Mouse (Mus musculus) forebrain, embryonic 10.5 days (tissue): ENCODE measurements around the gene Prg3. TPM values are rescaled to one million over a fixed set of nuclear protein-coding genes. Genes with fewer than 3 reads are reported as not detected.
A peak's percentile ranks its signal among the peaks of the same experiment; 100 is the strongest.

Source experiments
- DNase-seq: peaks from one replicate; pipeline ENCODE4 v3.0.0-alpha.2; 2017; ENCODE audit warnings: low spot score; ENCODE audit errors: extremely low spot score
- H3K27ac ChIP-seq: fragments of 300-500 bp; sonication (generic); 2 replicates; pipeline ENCODE4 v1.5.1; 2016; ENCODE audit warnings: mild to moderate bottlenecking
- H3K27me3 ChIP-seq: fragments of 300-500 bp; sonication (generic); 2 replicates; pipeline ENCODE4 v1.6.1; 2016; ENCODE audit warnings: mild to moderate bottlenecking; ENCODE audit not compliant: poor library complexity, severe bottlenecking
- H3K36me3 ChIP-seq: fragments of 300-500 bp; sonication (generic); replicated peaks from 2 replicates; pipeline ENCODE4 v1.6.1; 2016; ENCODE audit warnings: mild to moderate bottlenecking, moderate library complexity
- H3K4me1 ChIP-seq: fragments of 300-500 bp; sonication (generic); 2 replicates; pipeline ENCODE4 v1.6.1; 2016
- H3K4me3 ChIP-seq: fragments of 300-500 bp; sonication (generic); 2 replicates; pipeline ENCODE4 v1.5.1; 2016; ENCODE audit warnings: mild to moderate bottlenecking, moderate library complexity
- H3K9me3 ChIP-seq: fragments of 300-500 bp; sonication (generic); 2 replicates; pipeline ENCODE4 v1.6.1; 2016; ENCODE audit warnings: mild to moderate bottlenecking, moderate library complexity
- WGBS: fragments of 180-500 bp; shearing (Covaris S2); methylation state at CpG from one replicate; pipeline ENCODE4 v1.1.7; 2016; 5-methylcytosine and 5-hydroxymethylcytosine counted together
- polyA plus RNA-seq: library from polyadenylated mRNA; unstranded; fragments of >200 nt; fragmentation: Nextera tagmentation; extraction: Ambion mirVana; gene quantifications from 2 replicates; pipeline ENCODE4 v1.2.1, GENCODE M21; 2016

Prg3 gene
- polyA plus RNA-seq, 1 experiment from 2014 or later, result not detected

- no peaks in the 10 kb centered on the region for H3K9me3 ChIP-seq
Measured at GRCm38 (mm10) chr2:84956274-84956673, 31.7 kb upstream of the Prg3 start.

DNA sequence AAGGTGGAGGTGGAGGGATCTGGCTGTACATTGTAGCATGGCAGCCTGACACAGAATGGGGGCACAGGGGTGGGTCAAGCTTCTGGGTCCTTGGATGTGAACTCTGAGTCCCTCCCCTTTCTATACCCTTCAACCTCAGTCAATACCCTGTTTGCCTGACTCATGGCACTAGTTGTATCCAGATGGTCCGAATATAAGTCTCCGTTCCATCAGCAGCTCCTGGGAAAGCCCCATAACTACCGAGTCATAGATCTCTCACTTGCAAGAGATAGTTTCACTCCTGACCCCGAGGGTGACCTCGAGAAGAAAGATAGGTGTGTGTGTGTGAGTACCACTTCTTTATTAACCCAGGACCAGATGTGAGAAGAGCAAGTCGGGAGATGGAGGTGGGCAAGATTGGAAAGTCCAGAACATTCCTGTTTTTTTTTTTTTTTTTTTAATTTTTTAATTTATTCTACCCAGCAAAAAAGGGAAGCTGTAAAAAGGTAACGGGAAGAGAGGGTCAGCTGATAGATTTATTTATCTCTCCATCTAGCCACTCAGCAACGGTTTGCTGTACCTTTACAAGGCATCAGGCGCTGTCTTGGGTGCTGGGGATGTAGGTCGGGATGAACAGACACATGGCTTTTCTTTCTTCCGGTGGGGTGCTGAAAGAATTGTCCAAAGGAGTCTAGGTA lies 29.3 kb upstream of the Prg3 start:
- WGBS, result 95% methylated on average over 11 of the region's 11 CpGs
- no peak overlapping the region for H3K27ac ChIP-seq
- H3K4me1 ChIP-seq, result peaks cover 9% of the 10 kb centered on the region
- no peak overlapping the region for H3K4me3 ChIP-seq
- no peaks in the 10 kb centered on the region for H3K27me3 ChIP-seq
- DNase-seq, result no peak
- H3K36me3 ChIP-seq, result peaks cover 10% of the 10 kb centered on the region; the same call in 1 of the 2 replicates
- H3K9me3 ChIP-seq, result no peaks in the 10 kb centered on the region

More at GRCm38 (mm10) chr2:84956274-84956673, 31.7 kb upstream of the Prg3 start:
- H3K36me3 ChIP-seq, result peaks cover 21% of the 10 kb centered on the region
- H3K4me3 ChIP-seq, result no peak overlapping the region
- peak; percentile 47 for DNase-seq
- WGBS, result 58% methylated on average over 5 of the region's 5 CpGs
- H3K27me3 ChIP-seq, result no peaks in the 10 kb centered on the region
- H3K27ac ChIP-seq, result no peak overlapping the region
- H3K4me1 ChIP-seq, result no peaks in the 10 kb centered on the region

DNA sequence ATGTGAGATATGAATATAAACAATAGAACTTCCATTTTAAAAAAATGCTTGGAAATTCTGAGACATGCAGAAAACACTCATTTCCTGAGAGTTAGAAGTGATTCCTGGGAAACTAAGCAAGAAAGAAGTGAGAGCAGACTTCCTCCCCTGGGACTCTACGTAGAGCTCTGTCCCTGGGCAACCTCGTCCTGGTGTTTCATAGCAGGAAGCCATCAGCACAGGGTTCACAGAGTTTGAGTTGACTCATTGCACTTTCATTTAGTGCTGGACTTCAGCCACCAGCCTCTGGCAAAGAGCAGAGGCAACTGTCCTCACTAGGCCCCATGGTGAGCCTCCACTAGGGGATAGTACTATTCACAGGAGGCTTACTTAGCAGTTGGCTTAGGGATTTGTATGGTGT lies 26.7 kb upstream of the Prg3 start:
- WGBS, result 77% methylated on average over 2 of the region's 2 CpGs
- Histone ChIP-seq H3K36me3 (peaks cover 4% of the 10 kb centered on the region; the same call in 1 of the 2 replicates), H3K4me1 (peaks cover 9% of the 10 kb centered on the region), H3K27ac (no peak overlapping the region), H3K9me3 (no peaks in the 10 kb centered on the region), H3K4me3 (no peak overlapping the region), H3K27me3 (no peaks in the 10 kb centered on the region)
- DNase-seq, result no peak

DNA sequence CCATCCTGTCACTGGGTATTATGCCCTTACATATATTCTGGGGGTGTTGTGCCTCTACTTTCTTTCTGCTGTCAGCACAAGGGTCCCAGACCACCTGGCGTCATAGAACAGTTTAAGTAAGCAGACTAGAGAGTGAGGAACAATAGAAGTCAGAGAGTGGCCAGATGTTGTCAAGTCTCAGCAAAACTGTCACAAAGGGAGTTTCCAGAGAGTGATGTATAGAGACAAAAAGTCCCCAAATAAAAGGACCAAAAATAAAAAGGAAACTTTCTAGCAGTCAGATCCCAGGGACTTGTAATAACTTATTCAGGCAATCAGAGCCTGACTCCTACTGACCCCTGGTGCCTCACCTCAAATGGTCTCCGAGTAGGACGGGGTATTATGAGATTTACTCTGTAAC lies 26.1 kb upstream of the Prg3 start:
- Histone ChIP-seq H3K36me3 (no peaks in the 10 kb centered on the region; the same call in 1 of the 2 replicates), H3K9me3 (no peaks in the 10 kb centered on the region), H3K4me3 (no peak overlapping the region), H3K4me1 (peaks cover 9% of the 10 kb centered on the region), H3K27ac (no peak overlapping the region), H3K27me3 (no peaks in the 10 kb centered on the region)
- WGBS, result 84% methylated on average over 3 of the region's 3 CpGs
- DNase-seq, result no peak

DNA sequence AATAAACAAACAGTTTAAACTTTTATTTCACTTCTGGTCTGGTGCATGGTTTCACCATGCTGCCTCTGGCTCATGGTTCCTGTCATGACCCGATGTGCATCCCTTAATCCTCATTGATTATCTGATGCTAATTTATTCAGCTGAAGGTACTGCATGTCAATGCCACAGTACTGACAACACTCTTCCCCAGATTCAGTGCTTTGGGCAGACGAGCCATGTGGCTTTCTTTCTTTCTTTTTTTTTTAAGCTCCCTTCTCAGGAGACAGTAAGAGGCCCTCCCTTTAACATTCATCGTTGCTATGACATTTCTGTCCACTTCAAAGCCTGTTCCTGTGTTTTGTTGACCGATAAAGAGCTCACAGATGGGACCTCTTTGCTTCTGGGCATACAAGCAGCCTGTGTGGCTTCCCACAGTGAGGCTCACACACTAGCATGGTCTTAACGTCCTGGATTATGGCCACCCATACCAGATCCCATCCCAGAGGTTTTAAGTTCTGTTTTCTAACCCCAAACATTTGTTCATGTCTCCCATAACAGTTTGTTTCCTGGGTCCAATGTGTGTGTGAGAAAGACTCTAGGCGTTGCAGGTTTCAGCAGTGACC lies 25.0 kb upstream of the Prg3 start:
- Histone ChIP-seq H3K9me3 (no peaks in the 10 kb centered on the region), H3K4me3 (no peak overlapping the region), H3K27me3 (no peaks in the 10 kb centered on the region), H3K36me3 (no peaks in the 10 kb centered on the region), H3K4me1 (peaks cover 9% of the 10 kb centered on the region), H3K27ac (no peak overlapping the region)
- no peak for DNase-seq
- whole genome bisulfite sequencing, result 42% methylated on average over 6 of the region's 6 CpGs

GRCm38 (mm10) chr2:84964111-84964801 lies 23.8 kb upstream of the Prg3 start:
- Histone ChIP-seq H3K27ac (no peak overlapping the region), H3K4me3 (no peak overlapping the region), H3K4me1 (peaks cover 9% of the 10 kb centered on the region), H3K9me3 (no peaks in the 10 kb centered on the region), H3K27me3 (no peaks in the 10 kb centered on the region), H3K36me3 (no peaks in the 10 kb centered on the region)
- WGBS, result 91% methylated on average over 7 of the region's 7 CpGs
- no peak for DNase-seq

- Histone ChIP-seq H3K27ac (no peak overlapping the region), H3K9me3 (no peaks in the 10 kb centered on the region), H3K4me1 (peaks cover 9% of the 10 kb centered on the region), H3K36me3 (no peaks in the 10 kb centered on the region), H3K4me3 (no peak overlapping the region), H3K27me3 (no peaks in the 10 kb centered on the region)
- no peak for DNase-seq
- 92% methylated on average over 5 of the region's 5 CpGs for WGBS
Measured at GRCm38 (mm10) chr2:84967318-84967991, 20.6 kb upstream of the Prg3 start.

DNA sequence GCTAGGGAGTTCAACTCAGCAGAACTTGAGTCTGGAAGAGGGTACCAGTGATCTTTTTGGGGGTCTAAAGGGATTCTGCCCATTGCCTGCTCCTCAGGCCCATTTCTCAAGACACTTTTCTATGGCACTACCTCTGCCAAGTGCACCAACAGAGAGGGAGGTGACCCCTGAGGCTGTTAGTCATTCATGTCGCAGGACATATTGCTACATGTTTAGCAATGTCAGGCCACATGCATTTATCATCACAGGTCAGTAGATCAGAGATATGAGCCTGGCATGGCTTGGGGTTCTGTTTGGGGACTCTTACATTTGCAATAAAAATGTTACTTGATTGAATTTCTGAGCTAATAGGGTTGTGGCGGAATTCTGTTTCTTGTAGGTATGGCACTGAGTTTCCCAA lies 12.4 kb upstream of the Prg3 start:
- H3K36me3 ChIP-seq, result no peaks in the 10 kb centered on the region
- no peak overlapping the region for H3K4me3 ChIP-seq
- H3K27me3 ChIP-seq, result no peaks in the 10 kb centered on the region
- WGBS, result 91% methylated on average over 2 of the region's 2 CpGs
- H3K4me1 ChIP-seq, result no peaks in the 10 kb centered on the region
- DNase-seq, result no peak
- H3K9me3 ChIP-seq, result no peaks in the 10 kb centered on the region
- H3K27ac ChIP-seq, result no peak overlapping the region

GRCm38 (mm10) chr2:84980188-84980587 lies 7.8 kb upstream of the Prg3 start, which contains the start of gene Prg2:
Gene Prg2, plus strand, starts transcription at chr2:84980461.
- Histone ChIP-seq H3K27me3 (no peaks in the 10 kb centered on the region), H3K4me3 (no peak within 1 kb of the TSS), H3K9me3 (no peaks in the 10 kb centered on the region), H3K27ac (no peak within 1 kb of the TSS), H3K4me1 (no peaks in the 10 kb centered on the region), H3K36me3 (no peaks in the 10 kb centered on the region)
- DNase-seq, result no peak
- WGBS, result 44% methylated on average over 1 of the region's 1 CpGs

DNA sequence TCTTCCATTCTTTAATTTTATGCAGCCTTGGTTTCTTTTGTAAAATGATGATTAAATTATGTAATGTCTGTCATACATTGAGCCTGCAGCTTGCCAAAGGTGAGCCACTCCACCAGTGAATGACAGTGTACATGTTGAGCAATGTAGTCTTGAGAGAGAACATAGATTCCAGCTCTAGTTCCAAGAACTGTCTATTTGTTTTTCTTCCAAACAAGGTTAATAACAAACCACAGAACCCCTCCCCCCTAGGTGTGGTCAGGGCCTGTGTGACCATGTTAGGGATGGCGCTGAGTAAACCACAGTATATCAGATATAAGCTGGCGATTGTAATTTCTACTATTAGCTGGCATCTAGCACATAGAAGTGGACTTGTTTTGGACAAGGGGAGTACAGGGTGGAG lies 8.4 kb downstream of the Prg3 start:
- Histone ChIP-seq H3K9me3 (no peaks in the 10 kb centered on the region), H3K4me1 (0 out of 2 replicates have a peak, but pooled peaks cover 1% of the 10 kb centered on the region), H3K27me3 (no peaks in the 10 kb centered on the region), H3K27ac (no peak overlapping the region), H3K4me3 (no peak overlapping the region), H3K36me3 (no peaks in the 10 kb centered on the region)
- DNase-seq, result no peak
- 89% methylated on average over 2 of the region's 2 CpGs for WGBS

DNA sequence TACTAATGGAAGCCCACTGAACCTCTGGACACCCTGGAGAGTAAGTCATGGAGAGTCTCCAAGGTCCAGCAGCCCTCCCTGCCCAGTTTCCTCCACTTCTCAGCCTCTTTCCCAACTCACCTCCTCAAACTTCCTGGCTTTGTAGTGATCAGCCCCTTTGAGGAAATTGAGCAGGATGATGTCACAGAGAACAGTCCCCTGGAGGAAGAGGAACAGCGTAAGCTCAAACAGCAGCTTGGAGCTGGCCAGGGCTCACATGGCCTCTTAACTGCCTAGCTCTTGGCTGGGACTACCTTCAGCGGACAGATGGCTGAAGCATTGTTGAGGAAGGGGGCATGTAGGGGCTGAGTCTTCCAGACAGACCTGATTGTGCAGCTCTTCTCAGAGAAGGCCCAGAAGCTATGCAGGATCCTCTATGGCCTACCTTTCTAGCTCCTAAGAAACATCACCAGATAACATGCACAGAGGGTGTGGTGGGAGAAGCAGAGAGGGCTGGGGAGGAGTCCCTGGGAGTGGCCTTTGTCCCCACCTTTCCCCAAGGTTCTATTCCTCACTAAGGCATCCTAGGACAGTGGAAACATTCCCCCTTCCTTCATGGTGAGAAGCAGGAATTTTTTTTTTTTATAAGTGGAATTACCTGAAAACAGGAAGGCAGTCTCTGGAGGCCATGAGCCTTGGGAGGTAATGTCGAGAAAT lies 11.6 kb downstream of the Prg3 start:
- H3K4me3 ChIP-seq, result no peak overlapping the region
- no peak for DNase-seq
- no peaks in the 10 kb centered on the region for H3K36me3 ChIP-seq
- no peaks in the 10 kb centered on the region for H3K9me3 ChIP-seq
- WGBS, result 81% methylated on average over 3 of the region's 3 CpGs
- H3K4me1 ChIP-seq, result peaks cover 18% of the 10 kb centered on the region
- no peak overlapping the region for H3K27ac ChIP-seq
- no peaks in the 10 kb centered on the region for H3K27me3 ChIP-seq

DNA sequence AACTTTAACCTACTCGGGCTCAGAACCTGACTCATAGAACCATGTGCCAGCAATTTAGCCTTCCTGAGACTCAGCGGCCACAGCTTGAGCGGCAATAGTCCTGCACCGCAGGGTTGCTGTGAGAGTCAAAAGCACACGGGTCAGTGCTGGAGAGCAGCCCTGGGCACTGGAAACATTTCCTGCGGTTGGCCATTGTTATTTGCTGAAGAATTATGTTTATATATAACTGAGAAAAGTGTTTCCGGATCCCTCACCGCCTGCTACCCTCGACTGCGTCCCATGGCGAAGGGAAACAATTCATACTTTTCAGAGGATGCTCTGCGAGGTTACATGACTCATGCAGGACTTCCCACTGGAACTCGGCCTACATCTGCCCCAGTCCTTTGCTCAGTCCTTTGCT lies 13.5 kb downstream of the Prg3 start:
- Histone ChIP-seq H3K27me3 (no peaks in the 10 kb centered on the region), H3K9me3 (no peaks in the 10 kb centered on the region), H3K27ac (no peak overlapping the region), H3K36me3 (no peaks in the 10 kb centered on the region), H3K4me1 (peaks cover 18% of the 10 kb centered on the region), H3K4me3 (no peak overlapping the region)
- no peak for DNase-seq
- WGBS, result 80% methylated on average over 13 of the region's 13 CpGs
